Mouse (Mus musculus): ENCODE measurements at regions not wholly inside any gene's neighbourhood (a gene's known extent, or its start where the extent isn't known, plus 50 kb on each side); places are given as distances from the start of the nearest gene placed in this dataset.

- peak; percentile 31 for DNase-seq
Observed at GRCm38 (mm10) chr3:21524426-21524937, 552.0 kb upstream of the Tbl1xr1 start.

GRCm38 (mm10) chr3:21530862-21531261, 545.6 kb upstream of the Tbl1xr1 start:
- peak; percentile 32 for DNase-seq

GRCm38 (mm10) chr3:21539138-21539537, 537.3 kb upstream of the Tbl1xr1 start:
- DNase-seq: no peak

- DNase-seq: no peak
Observed at GRCm38 (mm10) chr3:21544456-21544855, 532.0 kb upstream of the Tbl1xr1 start.

- DNase-seq: no peak
Observed at GRCm38 (mm10) chr3:21545156-21545893, 531.1 kb upstream of the Tbl1xr1 start.

GRCm38 (mm10) chr3:21546411-21546810, 530.0 kb upstream of the Tbl1xr1 start:
- no peak for DNase-seq

- no peak for DNase-seq
Observed at GRCm38 (mm10) chr3:21549671-21550070, 526.8 kb upstream of the Tbl1xr1 start.

- no peak for DNase-seq
Observed at GRCm38 (mm10) chr3:21553159-21553758, 523.2 kb upstream of the Tbl1xr1 start.

GRCm38 (mm10) chr3:21553859-21554258, 522.6 kb upstream of the Tbl1xr1 start:
- DNase-seq: no peak

- peak; percentile 47 for DNase-seq
Observed at GRCm38 (mm10) chr3:21557963-21558441, 518.5 kb upstream of the Tbl1xr1 start.

- DNase-seq: no peak
Observed at GRCm38 (mm10) chr3:21562771-21563312, 513.6 kb upstream of the Tbl1xr1 start.

GRCm38 (mm10) chr3:21563454-21563853, 513.0 kb upstream of the Tbl1xr1 start:
- peak; percentile 6 for DNase-seq

GRCm38 (mm10) chr3:21564211-21564781, 512.2 kb upstream of the Tbl1xr1 start:
- DNase-seq: peak; percentile 78

GRCm38 (mm10) chr3:21564847-21565485, 511.5 kb upstream of the Tbl1xr1 start:
- no peak for DNase-seq

- DNase-seq: no peak
Observed at GRCm38 (mm10) chr3:21569721-21570120, 506.7 kb upstream of the Tbl1xr1 start.

GRCm38 (mm10) chr3:21578635-21579034, 497.8 kb upstream of the Tbl1xr1 start:
- DNase-seq: no peak

- no peak for DNase-seq
Observed at GRCm38 (mm10) chr3:21582122-21582521, 494.3 kb upstream of the Tbl1xr1 start.

GRCm38 (mm10) chr3:21585767-21586166, 490.7 kb upstream of the Tbl1xr1 start:
- no peak for DNase-seq

GRCm38 (mm10) chr3:21606846-21607245, 469.6 kb upstream of the Tbl1xr1 start:
- DNase-seq: no peak

- DNase-seq: no peak
Observed at GRCm38 (mm10) chr3:21610231-21610630, 466.2 kb upstream of the Tbl1xr1 start.

GRCm38 (mm10) chr3:21621745-21622144, 454.7 kb upstream of the Tbl1xr1 start:
- no peak for DNase-seq

GRCm38 (mm10) chr3:21625039-21625438, 451.4 kb upstream of the Tbl1xr1 start:
- DNase-seq: no peak
